Mouse (Mus musculus): ENCODE measurements around the gene Mrps34. TPM values are rescaled to one million over a fixed set of nuclear protein-coding genes. Genes with fewer than 3 reads are reported as not detected.

Mrps34 gene
- total RNA-seq, 2 experiments from 2014 or later = 123 to 140 TPM

Other genes with a start within 250 kb of the Mrps34 start
- gene Slc9a3r2, start 244.8 kb upstream of the Mrps34 start, total RNA-seq (2021) = 10 to 100 TPM; 66.9 to 72.8 TPM
- not detected for gene Npw, start 236.7 kb upstream of the Mrps34 start, total RNA-seq (2021)
- 10 to 100 TPM; 38.9 to 42.2 TPM for gene Zfp598, start 225.4 kb upstream of the Mrps34 start, total RNA-seq (2021)
- 10 to 100 TPM in 1 of 2 experiments, 1 to 10 TPM in 1; 5.8 to 11.7 TPM for gene Syngr3, start 205.2 kb upstream of the Mrps34 start, total RNA-seq (2021)
- gene Gfer, start 199.0 kb upstream of the Mrps34 start, total RNA-seq (2021) = 10 to 100 TPM; 36.0 to 36.8 TPM
- gene Noxo1, start 198.9 kb upstream of the Mrps34 start, total RNA-seq (2021) = 1 to 10 TPM; 4.3 to 6.6 TPM
- 10 to 100 TPM; 39.1 to 39.9 TPM for gene Tbl3, start 187.5 kb upstream of the Mrps34 start, total RNA-seq (2021)
- under 1 TPM in 1 of 2 experiments, not detected in 1; 0.24 TPM for gene Rnf151, start 177.1 kb upstream of the Mrps34 start, total RNA-seq (2021)
- gene Rps2, start 177.0 kb upstream of the Mrps34 start, total RNA-seq (2021) = 100 to 1,000 TPM; 785 to 825 TPM
- 100 to 1,000 TPM; 422 to 522 TPM for gene Ndufb10, start 170.6 kb upstream of the Mrps34 start, total RNA-seq (2021)
- 10 to 100 TPM; 12.0 to 51.3 TPM for gene Rpl3l, start 167.3 kb upstream of the Mrps34 start, total RNA-seq (2021)
- 10 to 100 TPM; 75.1 to 93.3 TPM for gene Msrb1, start 158.5 kb upstream of the Mrps34 start, total RNA-seq (2021)
- gene Hs3st6, start 142.1 kb upstream of the Mrps34 start, total RNA-seq (2021) = 1 to 10 TPM; 1.6 to 2.0 TPM
- under 1 TPM; 0.48 to 0.75 TPM for gene Meiob, start 90.8 kb upstream of the Mrps34 start, total RNA-seq (2021)
- 100 to 1,000 TPM; 132 to 147 TPM for gene Hagh, start 55.0 kb upstream of the Mrps34 start, total RNA-seq (2021)
- gene Fahd1, start 44.8 kb upstream of the Mrps34 start, total RNA-seq (2021) = 10 to 100 TPM; 43.4 to 52.2 TPM
- 10 to 100 TPM in 1 of 2 experiments, 1 to 10 TPM in 1; 9.1 to 17.1 TPM for gene Igfals, start 29.1 kb upstream of the Mrps34 start, total RNA-seq (2021)
- 10 to 100 TPM; 42.2 to 43.7 TPM for gene Nubp2, start 8.8 kb upstream of the Mrps34 start, total RNA-seq (2021)
- gene Spsb3, start 8.5 kb upstream of the Mrps34 start, total RNA-seq (2021) = 10 to 100 TPM; 31.5 to 35.6 TPM
- gene Eme2, start within 50 bp of the Mrps34 start, total RNA-seq (2021) = 10 to 100 TPM; 30.2 to 45.4 TPM
- gene Nme3, start 1.4 kb downstream of the Mrps34 start, total RNA-seq (2021) = 10 to 100 TPM; 43.6 to 51.3 TPM
- gene Mapk8ip3, start 41.9 kb downstream of the Mrps34 start, total RNA-seq (2021) = 100 to 1,000 TPM in 1 of 2 experiments, 10 to 100 TPM in 1; 63.8 to 110 TPM
- 10 to 100 TPM; 38.4 to 44.4 TPM for gene Jpt2, start 65.6 kb downstream of the Mrps34 start, total RNA-seq (2021)
- 10 to 100 TPM; 18.7 to 20.0 TPM for gene Cramp1l, start 120.7 kb downstream of the Mrps34 start, total RNA-seq (2021)
- 10 to 100 TPM; 25.0 to 28.2 TPM for gene Ift140, start 121.0 kb downstream of the Mrps34 start, total RNA-seq (2021)
- 10 to 100 TPM; 23.1 to 31.8 TPM for gene Tmem204, start 188.5 kb downstream of the Mrps34 start, total RNA-seq (2021)
- 10 to 100 TPM; 17.6 to 30.4 TPM for gene Telo2, start 220.9 kb downstream of the Mrps34 start, total RNA-seq (2021)
- under 1 TPM; 0.18 to 0.69 TPM for gene Ptx4, start 225.6 kb downstream of the Mrps34 start, total RNA-seq (2021)
- 10 to 100 TPM; 29.8 to 33.3 TPM for gene Clcn7, start 238.3 kb downstream of the Mrps34 start, total RNA-seq (2021)

All from adrenal gland, postnatal 10 days (tissue).